Mouse (Mus musculus): ENCODE measurements around the gene Inpp5f.

GRCm38 (mm10) chr7:128689347-128689746 is 78.2 kb downstream of the Inpp5f start:
- TF ChIP-seq CTCF (IDR thresholded peaks at IDR 0.05 in 2 of 3, conservative IDR thresholded peaks at IDR 0.05 in 1 of 3; ENCODE audit: control insufficient read depth in 1 of 3, insufficient read depth in 1 of 3, low read depth in 2 of 3, low read length in 3 of 3, poor library complexity in 1 of 3, severe bottlenecking in 1 of 3) = no peak
- no peak for TF ChIP-seq MEF2A (IDR thresholded peaks at IDR 0.05; ENCODE audit: extremely low read depth, insufficient replicate concordance, low read depth, low read length, poor library complexity, severe bottlenecking)
- TF ChIP-seq SIN3A (IDR thresholded peaks at IDR 0.05; ENCODE audit: low read length) = no peak
- no peak for TF ChIP-seq BHLHE40 (IDR thresholded peaks at IDR 0.05; ENCODE audit: borderline replicate concordance, low read depth, low read length)
- no peak for TF ChIP-seq GATA1 (IDR thresholded peaks at IDR 0.05; ENCODE audit: low read depth, low read length)
- TF ChIP-seq POLR2A (IDR thresholded peaks at IDR 0.05; ENCODE audit: control insufficient read depth in 1 of 2, insufficient read depth in 1 of 2, low read depth in 1 of 2, low read length in 2 of 2, poor library complexity in 1 of 2) = no peak
- no peak for TF ChIP-seq ETS1 (IDR thresholded peaks at IDR 0.05; ENCODE audit: low read depth, low read length)
